Mouse (Mus musculus): ENCODE results near the gene Ptprm. TPM values are rescaled to one million over a fixed set of nuclear protein-coding genes. Genes with fewer than 3 reads are reported as not detected.

The Ptprm gene
- total and polyA plus RNA-seq, 3 experiments = not detected

DNA sequence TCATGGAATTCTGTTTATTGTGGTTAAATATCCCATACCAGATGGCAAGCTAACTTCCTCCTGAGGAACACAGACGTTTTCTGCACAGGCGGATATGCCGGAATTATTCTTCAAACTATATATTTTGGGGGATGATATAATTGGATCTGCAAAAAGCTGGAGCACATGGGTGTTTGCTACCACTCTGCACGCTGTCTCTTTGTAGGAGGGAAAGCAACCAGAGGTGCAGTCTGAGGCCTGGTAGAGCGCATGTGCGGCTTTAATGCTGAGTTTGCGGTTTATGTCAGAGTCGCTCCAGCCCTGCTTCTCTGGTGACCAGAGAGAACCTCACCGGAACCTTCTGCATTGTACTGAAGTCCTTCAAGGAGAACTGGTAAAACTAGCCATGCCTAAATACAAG, 410.7 kb downstream of the Ptprm start:
- no peak for DNase-seq (ENCODE audit: low read depth, low spot score)
- Histone ChIP-seq H3K36me3 (ENCODE audit: control insufficient read depth in 1 of 2, insufficient read depth in 2 of 2, low read length in 2 of 2) (no peaks in the 10 kb centered on the region), H3K27me3 (ENCODE audit: control insufficient read depth in 1 of 2, insufficient read depth in 2 of 2, low read length in 2 of 2) (no peaks in the 10 kb centered on the region), H3K9me3 (replicated peaks; ENCODE audit: insufficient read depth, low read length) (no peaks in the 10 kb centered on the region), H3K4me1 (ENCODE audit: control insufficient read depth in 1 of 2, insufficient read depth in 2 of 2, low read length in 2 of 2) (no peaks in the 10 kb centered on the region), H3K79me2 (ENCODE audit: control insufficient read depth, insufficient read depth, low read length, poor library complexity) (no peaks in the 10 kb centered on the region), H3K9ac (ENCODE audit: control insufficient read depth, low read depth, low read length, poor library complexity, severe bottlenecking) (no peak overlapping the region), H3K27ac (ENCODE audit: control insufficient read depth, low read depth, low read length) (no peak overlapping the region), H3K4me3 (ENCODE audit: control insufficient read depth in 1 of 2, insufficient read depth in 1 of 2, low read depth in 2 of 2, low read length in 2 of 2) (no peak overlapping the region)
- TF ChIP-seq GABPA (IDR thresholded peaks at IDR 0.05; ENCODE audit: low read depth, low read length) (no peak), POLR2AphosphoS5 (IDR thresholded peaks at IDR 0.05; ENCODE audit: borderline replicate concordance, low read depth, low read length) (no peak), ZKSCAN1 (IDR thresholded peaks at IDR 0.05; ENCODE audit: low read depth, low read length) (no peak), RAD21 (IDR thresholded peaks at IDR 0.05; ENCODE audit: low read depth, low read length) (no peak), BHLHE40 (IDR thresholded peaks at IDR 0.05; ENCODE audit: borderline replicate concordance, low read depth, low read length) (no peak), ZNF384 (IDR thresholded peaks at IDR 0.05; ENCODE audit: low read depth, low read length) (no peak), MAFK (IDR thresholded peaks at IDR 0.05; ENCODE audit: borderline replicate concordance, low read depth, low read length) (no peak), ZMIZ1 (IDR thresholded peaks at IDR 0.05; ENCODE audit: low read depth, low read length) (no peak), SMC3 (IDR thresholded peaks at IDR 0.05; ENCODE audit: low read depth, low read length) (no peak), MEF2A (IDR thresholded peaks at IDR 0.05; ENCODE audit: extremely low read depth, insufficient replicate concordance, low read depth, low read length, poor library complexity, severe bottlenecking) (no peak), HCFC1 (IDR thresholded peaks at IDR 0.05; ENCODE audit: low read depth, low read length) (no peak), ELF1 (IDR thresholded peaks at IDR 0.05; ENCODE audit: low read depth, low read length) (no peak), MXI1 (IDR thresholded peaks at IDR 0.05; ENCODE audit: low read depth, low read length) (no peak), GATA1 (IDR thresholded peaks at IDR 0.05; ENCODE audit: low read depth, low read length) (no peak), MAX (IDR thresholded peaks at IDR 0.05; ENCODE audit: low read length) (no peak), USF1 (IDR thresholded peaks at IDR 0.05; ENCODE audit: low read depth, low read length) (no peak), POLR2A (IDR thresholded peaks at IDR 0.05; ENCODE audit: control insufficient read depth in 1 of 2, insufficient read depth in 1 of 2, low read depth in 1 of 2, low read length in 2 of 2, poor library complexity in 1 of 2) (no peak), NRF1 (IDR thresholded peaks at IDR 0.05; ENCODE audit: insufficient read depth, low read depth, low read length, poor library complexity, severe bottlenecking) (no peak), MYB (IDR thresholded peaks at IDR 0.05; ENCODE audit: low read depth, low read length) (no peak)

DNA sequence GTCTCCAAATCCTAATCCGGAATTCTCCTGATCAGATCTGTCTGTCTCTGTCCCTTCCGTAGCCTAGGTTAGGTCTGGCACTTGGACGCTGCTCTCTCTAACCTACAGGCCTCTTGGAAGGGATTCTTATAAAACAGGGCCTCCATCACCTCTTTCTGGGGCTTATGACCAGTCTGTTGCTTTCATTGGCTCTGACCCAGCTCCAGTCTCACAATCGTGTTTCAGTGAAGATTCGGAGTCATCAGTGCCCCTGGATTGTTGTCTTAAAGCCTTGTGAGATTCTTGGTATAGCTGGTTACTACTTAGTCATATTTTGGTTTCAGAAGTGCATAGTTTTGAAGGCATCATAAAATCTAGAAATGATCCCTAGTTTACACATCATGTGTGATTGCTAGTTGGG, 428.6 kb downstream of the Ptprm start:
- Histone ChIP-seq H3K79me2 (ENCODE audit: control insufficient read depth, insufficient read depth, low read length, poor library complexity) (no peaks in the 10 kb centered on the region), H3K9me3 (replicated peaks; ENCODE audit: insufficient read depth, low read length) (no peaks in the 10 kb centered on the region), H3K27ac (ENCODE audit: control insufficient read depth, low read depth, low read length) (no peak overlapping the region), H3K4me1 (ENCODE audit: control insufficient read depth in 1 of 2, insufficient read depth in 2 of 2, low read length in 2 of 2) (no peaks in the 10 kb centered on the region), H3K36me3 (ENCODE audit: control insufficient read depth in 1 of 2, insufficient read depth in 2 of 2, low read length in 2 of 2) (no peaks in the 10 kb centered on the region), H3K27me3 (ENCODE audit: control insufficient read depth in 1 of 2, insufficient read depth in 2 of 2, low read length in 2 of 2) (no peaks in the 10 kb centered on the region), H3K4me3 (ENCODE audit: control insufficient read depth in 1 of 2, insufficient read depth in 1 of 2, low read depth in 2 of 2, low read length in 2 of 2) (no peak overlapping the region), H3K9ac (ENCODE audit: control insufficient read depth, low read depth, low read length, poor library complexity, severe bottlenecking) (no peak overlapping the region)
- no peak for TF ChIP-seq ELF1 (IDR thresholded peaks at IDR 0.05; ENCODE audit: low read depth, low read length)
- TF ChIP-seq RAD21 (IDR thresholded peaks at IDR 0.05; ENCODE audit: low read depth, low read length) = no peak
- TF ChIP-seq SMC3 (IDR thresholded peaks at IDR 0.05; ENCODE audit: low read depth, low read length) = no peak
- TF ChIP-seq NELFE (IDR thresholded peaks at IDR 0.05; ENCODE audit: low read depth, low read length) = no peak
- TF ChIP-seq JUND (IDR thresholded peaks at IDR 0.05; ENCODE audit: low read depth, low read length) = no peak
- TF ChIP-seq POLR2AphosphoS5 (IDR thresholded peaks at IDR 0.05; ENCODE audit: borderline replicate concordance, low read depth, low read length) = no peak
- no peak for TF ChIP-seq TAL1 (IDR thresholded peaks at IDR 0.05; ENCODE audit: low read length)
- TF ChIP-seq TBP (IDR thresholded peaks at IDR 0.05; ENCODE audit: low read depth, low read length) = no peak
- TF ChIP-seq E2F4 (IDR thresholded peaks at IDR 0.05; ENCODE audit: borderline replicate concordance, low read depth, low read length) = no peak
- no peak for TF ChIP-seq ZMIZ1 (IDR thresholded peaks at IDR 0.05; ENCODE audit: low read depth, low read length)
- TF ChIP-seq RCOR1 (IDR thresholded peaks at IDR 0.05; ENCODE audit: low read depth, low read length) = no peak
- TF ChIP-seq MYB (IDR thresholded peaks at IDR 0.05; ENCODE audit: low read depth, low read length) = no peak
- TF ChIP-seq UBTF (IDR thresholded peaks at IDR 0.05; ENCODE audit: borderline replicate concordance, insufficient read depth, low read depth, low read length) = no peak
- TF ChIP-seq ZNF384 (IDR thresholded peaks at IDR 0.05; ENCODE audit: low read depth, low read length) = no peak
- no peak for TF ChIP-seq ETS1 (IDR thresholded peaks at IDR 0.05; ENCODE audit: low read depth, low read length)
- TF ChIP-seq NRF1 (IDR thresholded peaks at IDR 0.05; ENCODE audit: insufficient read depth, low read depth, low read length, poor library complexity, severe bottlenecking) = no peak
- TF ChIP-seq POLR2A (IDR thresholded peaks at IDR 0.05; ENCODE audit: control insufficient read depth in 1 of 2, insufficient read depth in 1 of 2, low read depth in 1 of 2, low read length in 2 of 2, poor library complexity in 1 of 2) = no peak
- TF ChIP-seq MAZ (IDR thresholded peaks at IDR 0.05; ENCODE audit: low read depth, low read length) = no peak
- TF ChIP-seq SIN3A (IDR thresholded peaks at IDR 0.05; ENCODE audit: low read length) = no peak
- DNase-seq (ENCODE audit: low read depth, low spot score) = no peak
